Comparison of ENCODE assay signal across 9 mouse cellular contexts in the genomic region with DNA sequence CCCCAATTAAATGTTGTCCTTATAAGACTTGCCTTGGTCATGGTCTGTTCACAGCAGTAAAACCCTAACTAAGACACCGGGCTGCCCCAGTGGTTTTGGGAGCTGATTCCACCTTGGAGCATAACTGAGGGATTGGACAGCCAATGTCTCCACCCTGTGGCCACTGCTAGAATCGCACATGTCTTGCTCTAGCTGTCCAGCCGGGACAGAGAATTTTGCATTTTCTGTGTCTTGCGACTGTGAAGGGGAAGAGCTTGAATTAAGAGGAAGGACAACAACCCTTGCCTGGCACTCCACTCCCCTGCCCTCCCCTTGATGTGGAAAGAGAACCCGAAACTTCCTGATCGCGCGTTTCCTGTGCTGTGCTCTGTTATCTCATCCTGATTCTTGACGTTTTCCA. TPM values are rescaled to one million over a fixed set of nuclear protein-coding genes. Genes with fewer than 3 reads are reported as not detected.
DNase-seq lines count a peak whose midpoint lies in the region; ATAC-seq and TF ChIP-seq lines count a peak whose summit lies in the region.
"Had no signal": no experiment of that assay in that cellular context is flagged by ENCODE, and none has a peak within 500 bp of the region (broad histone marks: within the 10 kb centered on the region; RNA-seq: fewer than 3 reads in every experiment).

No protein-coding gene starts in this region.

- TF ChIP-seq CTCF in left cerebral cortex, adult 2 months (IDR thresholded peaks at IDR 0.05) = peak; percentile 84

- intact Hi-C loops in left cerebral cortex, adult 2 months (cut with DNase I) = loop anchor here (1.0 to 5.0 kb wide), 4 partner anchors 33 to 241 kb away; no protein-coding TSS in a partner anchor

- 18% methylated on average over 9 of the region's 9 CpGs for WGBS in hindbrain, embryonic 16.5 days

- no peak overlapping the region for H3K4me3 ChIP-seq in hindbrain, embryonic 16.5 days (ENCODE audit: low read length)
- H3K4me3 ChIP-seq in left cerebral cortex, adult 2 months = no peak overlapping the region

- H3K4me2 ChIP-seq in hindbrain, embryonic 16.5 days (ENCODE audit: low read length) = no peak overlapping the region

- peak; percentile 90 for DNase-seq in NIH3T3 (ENCODE audit: low read depth)
- peak; percentile 88 to 91 for DNase-seq in cerebellum, adult 18-20 months
- DNase-seq in forelimb bud, embryonic 11.5 days (ENCODE audit: low read depth, low spot score) = peak; percentile 80
- peak; percentile 77 to 83 for DNase-seq in left cerebral cortex, adult 2 months (ENCODE audit: extremely low spot score in 1 of 2, low spot score in 2 of 2)
- peak; percentile 75 for DNase-seq in right cerebral cortex, postnatal 25 days
- peak; percentile 56 for DNase-seq in yolk sac, embryonic 10.5 days (ENCODE audit: low spot score)

- H3K4me1 ChIP-seq in hindbrain, embryonic 16.5 days (ENCODE audit: control insufficient read depth, insufficient read depth, low read depth, low read length) = no peaks in the 10 kb centered on the region

- no peak overlapping the region for H3K9ac ChIP-seq in hindbrain, embryonic 16.5 days (ENCODE audit: low read depth, low read length)

- no peaks in the 10 kb centered on the region for H3K27me3 ChIP-seq in hindbrain, embryonic 16.5 days (replicated peaks; ENCODE audit: control insufficient read depth, insufficient read depth, low read length)

- ATAC-seq in hindbrain, embryonic 16.5 days = peak; percentile 76; the same call in 1 of the 2 replicates
- ATAC-seq in megakaryocyte progenitor cell, adult 5-6 weeks (replicated peaks; ENCODE audit: poor library complexity) = peak; percentile 83

- no peaks in the 10 kb centered on the region for H3K36me3 ChIP-seq in hindbrain, embryonic 16.5 days (ENCODE audit: control insufficient read depth, insufficient read depth, low read length)

- H3K9me3 ChIP-seq in hindbrain, embryonic 16.5 days (ENCODE audit: control insufficient read depth, low read length) = no peaks in the 10 kb centered on the region

- H3K27ac ChIP-seq in hindbrain, embryonic 16.5 days (ENCODE audit: low read depth, low read length) = no peak overlapping the region
- H3K27ac ChIP-seq in left cerebral cortex, adult 2 months = no peak overlapping the region

RNA-seq across cellular contexts. Expression of a gene that starts 21.3 kb away (rescaled TPM):
- not detected in 2 replicates for polyA plus RNA-seq in hindbrain, embryonic 16.5 days (2015; fragmentation: Nextera tagmentation; extraction: Ambion mirVana)
- not detected for total RNA-seq in left cerebral cortex, adult 2 months (2021)
- total RNA-seq in megakaryocyte progenitor cell, adult 5-6 weeks (2015) = 18.8 and 25.5 TPM in 2 replicates
- total RNA-seq in megakaryocyte progenitor cell, adult 5-6 weeks (2017) = 12.1 and 15.6 TPM in 2 replicates
- polyA plus RNA-seq: neural tube, embryonic 14.5 days had no signal

RNA-seq across cellular contexts. Expression of a gene that starts 23.0 kb away (rescaled TPM):
- 0.97 and 1.6 TPM in 2 replicates for polyA plus RNA-seq in hindbrain, embryonic 16.5 days (2015; fragmentation: Nextera tagmentation; extraction: Ambion mirVana)
- under 1 TPM; 0.56 to 0.84 TPM for total RNA-seq in left cerebral cortex, adult 2 months (2021)
- total RNA-seq in megakaryocyte progenitor cell, adult 5-6 weeks (2015) = 7.7 and 8.9 TPM in 2 replicates
- total RNA-seq in megakaryocyte progenitor cell, adult 5-6 weeks (2017) = 14.2 and 29.7 TPM in 2 replicates

RNA-seq across cellular contexts. Expression of a gene that starts 56.1 kb away (rescaled TPM):
- not detected in 2 replicates for polyA plus RNA-seq in hindbrain, embryonic 16.5 days (2015; fragmentation: Nextera tagmentation; extraction: Ambion mirVana)
- not detected for total RNA-seq in left cerebral cortex, adult 2 months (2021)
- 0.39 and 1.8 TPM in 2 replicates for total RNA-seq in megakaryocyte progenitor cell, adult 5-6 weeks (2015)
- total RNA-seq in megakaryocyte progenitor cell, adult 5-6 weeks (2017) = not detected in 2 replicates
- polyA plus RNA-seq: neural tube, embryonic 14.5 days had no signal

Comparison
In these comparisons a context has a peak if more than half of its experiments do, and no peak if none do; other contexts are left out.
1. RNA of a gene that starts 21.3 kb away (total RNA-seq): 12.1 to 25.5 TPM in megakaryocyte progenitor cell, adult 5-6 weeks; not detected in left cerebral cortex, adult 2 months; every median in the first group is over 10 times any median in the second.
2. RNA of a gene that starts 23.0 kb away (total RNA-seq): 7.7 to 29.7 TPM in megakaryocyte progenitor cell, adult 5-6 weeks; 0.56 to 0.84 TPM in left cerebral cortex, adult 2 months; every median in the first group is over 4 times any median in the second.
3. Peak in every context shown above with its lines, with median percentiles within 50 percentile points of each other: DNase-seq.